Mouse (Mus musculus) cerebellum, adult 18-20 months (tissue): Measurements from ENCODE around the gene Fgfr2.
A peak's percentile ranks its signal among the peaks of the same experiment; 100 is the strongest.

Experiments used
- DNase-seq, 2 experiments: peaks; one replicate each; pipeline ENCODE4 v3.0.0; 2021

Gene Fgfr2

DNA sequence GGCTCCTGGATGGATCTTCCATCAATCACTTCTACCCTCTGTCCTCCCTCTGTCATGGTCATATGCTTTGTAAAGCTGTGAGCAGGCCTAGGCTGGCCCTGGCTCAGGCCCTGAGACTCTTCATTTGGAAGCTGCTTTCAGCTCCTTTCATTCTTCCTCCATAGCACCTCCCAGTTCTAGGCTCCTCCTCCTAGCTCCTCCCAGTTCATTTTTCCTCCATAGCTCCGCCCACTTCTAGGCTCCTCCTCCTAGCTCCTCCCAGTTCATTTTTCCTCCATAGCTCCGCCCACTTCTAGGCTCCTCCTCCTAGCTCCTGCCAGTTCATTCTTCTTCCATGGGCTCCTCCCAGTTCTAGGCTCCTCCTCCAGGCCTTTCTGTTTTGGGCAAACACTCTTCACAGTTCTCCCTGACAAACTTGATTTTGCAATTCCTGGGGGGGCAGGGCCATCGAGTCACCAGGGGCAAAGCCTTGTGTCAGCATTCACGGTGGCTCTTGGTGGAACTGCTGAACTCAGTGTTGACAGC, 880.5 kb downstream of the Fgfr2 start:
- no peak for DNase-seq

DNA sequence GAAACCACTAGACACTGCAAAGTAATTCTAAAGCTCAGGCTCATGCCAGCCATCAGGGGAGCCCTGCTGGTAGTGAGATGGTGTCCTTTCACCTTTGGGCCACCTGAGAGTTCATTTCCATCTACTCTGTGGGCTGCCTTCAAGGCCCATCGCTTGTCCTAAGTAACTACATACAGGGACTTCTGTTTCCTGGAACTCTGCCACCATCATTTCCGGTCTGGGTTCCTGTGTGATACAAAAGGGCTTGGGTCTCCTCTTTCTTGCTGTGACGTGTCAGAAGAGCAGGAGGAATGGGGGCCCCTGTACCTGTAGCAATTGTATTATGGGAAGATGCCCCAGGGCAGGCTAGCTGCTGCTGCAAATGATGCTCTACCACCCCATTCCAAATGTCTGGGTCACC, 884.2 kb downstream of the Fgfr2 start:
- no peak for DNase-seq

DNA sequence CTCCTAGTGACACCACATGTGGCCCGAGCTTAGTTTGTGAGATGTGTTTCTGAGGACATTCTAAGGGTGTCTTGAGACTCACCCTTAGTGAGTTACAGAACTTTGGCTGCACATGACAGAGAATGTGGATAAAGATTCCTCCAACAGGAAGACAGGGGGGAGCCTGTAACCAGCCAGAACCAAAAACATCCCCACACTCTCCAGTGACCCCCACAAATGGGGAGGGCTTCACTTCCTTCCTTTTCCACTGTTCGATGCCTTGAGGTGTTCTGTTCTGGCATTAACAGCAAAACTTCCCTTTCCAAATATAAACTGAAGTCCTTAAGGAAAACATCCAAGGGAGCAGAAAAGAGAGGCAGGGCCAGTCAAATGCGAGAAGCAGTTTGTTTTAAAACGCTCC, 886.0 kb downstream of the Fgfr2 start:
- DNase-seq, result no peak

DNA sequence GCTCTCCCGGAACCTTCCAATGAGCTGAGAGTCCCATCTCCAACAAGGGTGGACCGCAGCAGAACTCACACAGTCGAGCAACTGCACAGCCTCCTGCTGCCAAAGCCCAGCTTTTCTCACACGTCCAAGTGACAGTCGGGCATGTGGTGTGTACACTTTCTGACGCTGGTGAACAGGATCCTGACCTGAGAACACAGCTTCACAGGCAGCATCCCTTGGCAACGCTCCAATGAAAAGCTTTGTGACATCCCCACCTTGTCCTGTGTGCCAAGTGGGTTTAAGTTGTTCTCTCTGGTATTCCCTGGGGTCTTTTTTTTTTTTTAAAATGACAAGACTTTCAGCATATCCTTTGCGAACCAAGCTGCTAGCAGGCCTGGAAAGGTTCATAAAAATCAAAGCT, 886.4 kb downstream of the Fgfr2 start:
- DNase-seq, result no peak

DNA sequence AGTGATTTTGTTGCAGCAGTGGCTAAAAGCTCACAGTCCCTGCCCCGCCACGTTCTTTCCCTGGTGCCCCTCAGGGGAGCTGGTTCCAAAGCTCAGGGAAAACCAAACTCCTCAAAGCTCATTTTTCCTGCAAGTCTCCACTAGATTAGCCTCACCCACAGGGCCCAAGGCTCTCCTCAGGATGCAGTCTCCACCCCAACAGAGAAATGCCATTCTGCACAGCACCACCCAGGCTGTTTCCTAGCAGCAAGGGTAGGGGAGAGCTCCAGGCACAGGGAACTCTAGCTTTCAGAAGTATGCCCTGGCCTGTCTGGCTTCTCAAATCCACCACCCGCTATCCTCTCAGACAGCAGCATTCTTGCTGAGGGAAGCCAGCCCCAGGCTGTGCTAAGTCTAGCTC, 888.9 kb downstream of the Fgfr2 start:
- no peak for DNase-seq

DNA sequence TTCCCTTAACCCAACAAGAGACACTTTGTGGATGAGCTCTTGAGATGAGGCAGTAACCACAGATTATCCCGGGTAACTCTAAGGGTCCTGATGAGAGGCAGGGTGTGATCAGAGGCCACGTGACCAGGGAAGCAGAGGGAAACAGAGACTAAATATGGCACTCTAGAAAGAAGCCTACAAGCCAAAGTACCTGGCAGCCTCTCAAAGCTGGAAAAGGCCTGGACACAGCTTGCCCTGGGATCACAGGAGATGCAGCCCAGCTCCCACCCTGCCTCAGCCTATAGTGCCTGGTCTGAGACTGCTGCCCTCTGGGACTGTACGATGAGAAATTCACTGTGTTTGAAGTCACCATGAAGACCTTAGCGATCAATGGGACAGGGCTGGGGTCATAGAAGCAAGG, 889.4 kb downstream of the Fgfr2 start:
- no peak for DNase-seq

DNA sequence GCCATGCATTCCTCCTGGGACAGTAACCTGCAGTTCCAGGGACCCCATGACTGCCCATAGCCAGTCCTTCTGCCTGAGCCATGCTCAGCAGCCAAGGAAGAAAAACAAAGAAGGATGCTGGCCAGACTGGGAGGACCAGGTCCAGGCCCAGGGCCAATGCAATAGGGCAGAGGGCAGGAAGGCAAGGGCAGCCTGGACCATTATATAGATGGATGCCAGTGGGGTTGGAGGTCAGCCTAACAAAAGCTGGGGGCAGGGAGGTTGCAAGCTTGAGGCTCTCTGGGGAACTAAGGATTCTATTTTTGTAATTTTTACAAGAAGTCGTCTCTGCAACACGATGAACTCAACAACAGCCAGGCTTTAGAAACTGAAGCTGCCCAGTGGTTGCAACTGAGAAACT, 890.2 kb downstream of the Fgfr2 start:
- no peak for DNase-seq

DNA sequence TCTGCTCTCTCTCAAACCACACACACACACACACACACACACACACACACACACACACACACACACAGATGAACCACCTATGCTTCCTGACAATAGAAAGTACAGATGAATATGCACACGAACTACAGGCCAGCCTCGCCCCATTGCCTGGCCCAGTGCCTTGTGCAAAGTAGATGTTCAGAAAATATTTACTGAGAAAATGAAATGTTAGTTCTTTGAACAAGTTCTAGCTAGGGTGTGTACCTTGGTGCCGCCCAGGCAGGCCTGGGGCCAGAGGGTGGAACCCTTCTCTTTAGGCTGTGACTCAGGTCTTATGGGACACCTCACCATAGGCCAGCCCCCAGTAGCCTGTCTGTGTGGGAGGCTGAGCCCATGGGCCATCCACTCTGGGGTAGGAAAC, 891.7 kb downstream of the Fgfr2 start:
- no peak for DNase-seq

DNA sequence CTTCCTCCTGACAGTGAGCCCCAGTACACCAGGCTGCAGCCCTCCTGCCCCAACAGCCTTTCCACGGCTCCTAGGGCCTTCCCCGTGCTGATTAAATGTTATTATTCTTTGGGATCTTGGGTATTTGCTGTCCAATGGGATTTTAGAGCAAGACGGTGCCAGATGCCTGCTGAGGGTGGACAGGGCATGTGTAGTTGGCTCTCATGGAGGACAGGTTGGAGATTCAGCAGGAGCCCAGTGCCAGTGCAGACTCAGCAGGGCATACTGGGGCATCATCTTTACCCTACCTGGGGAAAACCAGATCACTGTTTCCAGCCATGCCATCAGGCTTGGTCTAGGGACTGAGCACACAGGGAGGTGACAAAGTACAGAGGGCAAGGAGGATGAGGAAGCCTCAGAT, 892.2 kb downstream of the Fgfr2 start:
- DNase-seq, result peak; percentile 78 to 80

DNA sequence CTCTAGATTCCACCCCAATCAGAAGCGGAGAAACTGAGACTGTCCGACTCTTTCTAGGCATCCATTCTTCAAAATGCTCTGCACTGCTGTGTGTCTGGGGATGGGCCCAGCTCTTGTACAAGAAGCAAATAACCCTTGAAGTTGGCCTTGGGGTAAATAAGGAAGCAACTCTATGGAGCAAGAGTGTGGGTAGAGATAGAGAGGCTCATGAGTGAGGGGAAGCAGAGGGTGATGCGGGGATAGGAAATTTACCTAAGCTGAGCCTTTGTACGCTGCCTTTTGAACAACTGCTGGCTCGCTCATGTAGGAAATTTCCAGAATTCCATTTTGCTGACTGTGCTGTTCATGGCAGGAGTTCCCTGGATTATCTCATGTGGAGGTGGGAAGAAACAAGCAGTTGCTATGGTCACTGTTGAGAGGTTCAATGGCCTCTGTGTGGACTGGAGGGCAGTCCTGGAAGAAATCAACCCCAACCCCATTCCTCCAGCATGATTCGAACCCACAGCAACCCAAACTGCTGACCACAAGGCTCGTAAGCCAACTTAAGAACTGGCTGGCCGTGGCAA, 896.0 kb downstream of the Fgfr2 start:
- no peak for DNase-seq

DNA sequence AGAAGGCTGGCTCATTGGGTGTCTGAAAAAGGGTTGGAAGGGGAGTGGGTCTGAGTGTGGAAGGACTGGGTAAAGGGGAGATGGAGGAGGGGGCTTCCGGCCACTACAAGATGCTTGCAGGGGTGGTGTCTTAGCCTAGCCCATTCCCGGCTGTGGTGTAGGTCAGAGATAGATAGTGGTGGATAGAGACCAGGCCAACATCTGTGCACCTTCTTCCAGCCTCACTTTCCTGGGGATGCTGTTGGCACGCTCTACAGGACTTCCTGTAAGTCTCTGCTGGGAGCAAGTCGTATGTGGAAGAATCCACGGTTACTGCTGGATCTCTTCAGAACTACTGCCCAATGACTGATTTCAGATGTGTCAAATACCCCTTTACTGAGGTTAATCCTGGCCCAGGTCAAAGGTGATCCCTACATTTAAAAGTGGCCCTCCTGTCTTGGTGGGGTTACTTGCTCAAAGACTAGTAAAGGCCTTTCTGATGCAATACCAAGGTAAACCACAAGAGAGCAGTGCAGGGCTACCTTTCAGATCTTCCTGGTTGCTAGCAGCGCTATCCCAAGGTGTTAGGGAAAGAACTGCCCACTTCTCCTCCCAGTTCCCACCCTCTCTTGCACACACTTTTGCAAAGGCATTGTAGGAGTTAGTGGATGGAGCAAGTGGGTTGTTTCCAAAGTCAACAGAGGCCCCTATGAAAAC, 896.6 kb downstream of the Fgfr2 start:
- DNase-seq, result peak; percentile 86 to 92

DNA sequence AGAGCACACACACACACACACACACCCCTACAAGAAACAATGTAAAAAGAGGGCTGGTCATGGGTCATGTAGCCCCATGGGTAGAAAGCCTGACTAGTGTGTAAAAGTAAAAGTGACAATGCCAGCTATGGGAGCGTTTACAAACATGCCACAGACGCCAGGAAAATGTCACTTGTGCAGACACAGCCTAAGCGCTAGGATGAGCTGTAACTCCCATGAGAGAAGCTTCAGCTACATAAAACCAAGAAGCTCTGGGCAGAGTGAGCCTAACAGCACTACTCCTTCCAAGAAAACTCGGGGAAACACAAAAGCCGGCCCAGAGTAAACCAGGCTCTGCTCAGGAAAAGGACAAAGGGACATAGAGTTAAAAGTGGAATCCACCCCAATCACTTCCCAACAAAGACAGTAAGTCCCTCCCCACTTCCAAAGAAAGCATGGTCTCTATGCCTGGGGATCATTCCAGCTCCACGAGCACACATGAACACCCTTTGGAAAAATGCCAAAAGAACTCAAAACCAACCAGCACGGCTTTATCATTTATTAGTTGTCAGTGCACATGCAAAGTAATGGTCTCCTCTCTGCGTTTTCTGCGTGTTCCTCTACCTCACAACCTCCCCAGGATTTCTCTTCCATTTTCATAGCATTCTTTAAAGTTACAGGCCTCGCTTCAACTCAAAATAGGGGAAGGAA, 899.6 kb downstream of the Fgfr2 start:
- DNase-seq, result no peak

DNA sequence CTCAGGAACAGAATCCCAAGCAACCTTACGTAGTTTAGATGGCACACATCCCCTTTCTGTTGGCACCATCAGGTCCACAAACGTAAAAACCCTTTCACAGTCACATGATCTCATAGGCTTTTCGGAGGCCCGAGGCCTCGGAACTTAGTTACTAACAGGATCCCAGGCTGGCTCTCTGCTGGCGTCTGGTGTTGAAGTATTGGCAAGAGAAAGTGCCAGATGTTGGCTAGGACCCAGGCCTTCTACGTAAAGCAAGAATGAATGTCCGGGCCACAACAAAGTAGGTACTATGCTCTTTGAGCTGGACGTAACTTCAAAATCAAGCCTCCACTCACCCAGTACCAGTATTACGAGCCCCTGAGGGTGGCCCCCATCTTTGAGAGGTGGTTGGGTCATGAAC, 909.1 kb downstream of the Fgfr2 start:
- DNase-seq, result peak in 1 of 2 experiments; percentile 34

DNA sequence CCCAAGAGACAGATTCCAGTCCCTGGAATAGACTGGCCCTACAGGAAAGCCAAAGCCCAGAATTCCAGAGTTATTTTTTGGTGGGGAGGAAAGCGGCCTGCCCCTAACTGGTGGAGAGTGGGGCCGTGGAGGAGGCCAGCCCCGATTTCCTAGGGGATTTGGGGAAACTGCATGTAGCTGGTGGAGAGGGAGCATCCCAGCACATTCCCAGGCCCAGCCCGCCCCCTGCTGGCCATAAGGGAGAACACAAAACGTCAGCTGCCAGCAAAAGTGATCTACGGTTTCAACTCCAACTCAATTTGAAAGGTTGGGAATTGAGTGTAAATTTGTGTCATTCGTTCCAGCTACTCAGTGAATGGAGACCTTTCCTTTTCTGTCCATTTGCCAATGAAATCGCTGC, 909.7 kb downstream of the Fgfr2 start:
- DNase-seq, result peak; percentile 73 to 86

DNA sequence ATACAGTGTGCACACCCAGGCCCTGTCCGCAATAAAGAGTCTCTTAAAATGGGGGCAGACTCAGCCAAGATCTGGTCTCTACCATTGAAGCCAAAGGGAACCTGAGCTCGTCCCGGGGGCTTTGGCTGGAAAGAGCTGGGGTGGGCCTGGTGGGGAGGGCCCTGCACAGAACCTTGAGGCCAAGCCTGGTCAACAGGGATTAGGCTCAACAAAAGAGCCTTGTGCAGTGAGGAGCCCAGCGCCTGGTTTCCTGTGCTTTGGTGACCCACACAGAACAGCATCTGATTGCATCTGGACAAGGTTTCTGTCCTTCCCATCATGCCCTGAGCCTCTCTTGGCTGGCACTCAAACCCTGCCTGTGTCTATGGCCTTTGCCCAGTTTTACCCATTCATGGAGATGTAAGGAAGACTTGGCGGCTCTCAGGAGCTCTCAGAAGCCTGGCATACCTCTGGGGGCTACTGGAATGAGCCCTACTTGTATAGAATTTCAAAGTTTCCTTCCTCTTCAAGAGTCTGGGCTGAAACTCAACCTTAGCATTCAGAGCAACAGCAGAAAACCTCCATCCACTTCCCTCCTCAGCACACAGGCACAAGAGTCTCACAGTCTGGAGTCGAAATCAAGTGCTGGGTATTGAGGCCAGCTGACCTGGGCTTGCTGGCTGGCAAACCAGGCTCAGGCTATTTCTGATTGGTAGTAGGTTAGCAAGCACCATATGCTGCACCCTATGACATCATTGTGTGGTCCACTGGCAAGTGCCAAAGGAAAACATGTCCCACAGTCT, 911.0 kb downstream of the Fgfr2 start:
- peak; percentile 71 to 84 for DNase-seq

DNA sequence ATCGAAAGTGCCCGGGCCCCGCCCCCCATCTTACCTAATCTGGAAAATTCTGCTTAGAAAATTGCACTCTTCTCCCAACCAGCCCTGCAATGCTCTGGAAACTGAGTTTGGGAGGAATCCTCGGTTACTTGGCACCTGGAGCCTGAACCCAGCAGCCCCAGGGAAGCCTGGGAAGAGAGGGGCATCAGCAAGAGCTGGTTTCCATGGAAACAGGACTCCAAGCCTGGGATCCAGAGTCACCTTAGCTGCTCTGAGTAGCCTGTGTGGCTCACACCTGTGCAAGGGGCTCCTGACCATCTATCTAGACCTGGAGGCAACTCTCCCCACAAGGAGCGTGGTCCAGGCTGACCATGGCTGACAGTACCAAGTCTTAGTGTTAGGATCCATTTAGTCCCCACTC, 912.5 kb downstream of the Fgfr2 start:
- no peak for DNase-seq

DNA sequence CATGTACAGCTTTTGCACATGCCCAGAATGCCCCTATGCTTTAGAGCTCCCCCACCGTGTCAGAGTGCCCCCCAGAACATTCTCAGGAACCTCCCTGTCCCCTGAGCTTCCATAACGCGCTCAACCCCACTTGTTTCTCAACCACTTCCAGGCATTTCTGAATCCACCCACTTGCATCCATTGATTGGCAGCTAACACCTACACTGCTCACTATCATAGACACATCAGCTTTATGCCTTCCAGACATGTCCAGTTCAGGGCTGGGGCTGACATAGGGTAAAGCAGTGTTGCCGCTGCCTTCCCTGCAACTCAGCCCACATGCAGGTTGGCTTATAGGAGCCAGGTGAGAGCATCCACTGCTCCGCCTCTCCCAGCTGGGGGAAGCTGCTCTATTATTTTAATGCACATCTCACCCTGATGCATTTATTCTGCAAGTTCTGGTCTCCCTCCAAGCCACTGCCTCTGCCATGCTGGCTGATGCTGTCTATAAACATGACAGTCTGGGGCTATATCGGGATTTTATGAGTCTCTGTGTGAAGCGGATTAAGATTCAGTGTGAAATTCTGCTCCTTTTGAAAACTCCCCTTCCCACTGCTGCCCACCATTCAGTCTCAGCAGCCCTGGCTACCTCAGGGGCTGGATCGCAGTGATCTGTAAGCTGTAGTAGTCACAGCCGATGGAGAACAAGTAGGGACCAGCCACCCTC, 914.1 kb downstream of the Fgfr2 start:
- DNase-seq, result no peak

DNA sequence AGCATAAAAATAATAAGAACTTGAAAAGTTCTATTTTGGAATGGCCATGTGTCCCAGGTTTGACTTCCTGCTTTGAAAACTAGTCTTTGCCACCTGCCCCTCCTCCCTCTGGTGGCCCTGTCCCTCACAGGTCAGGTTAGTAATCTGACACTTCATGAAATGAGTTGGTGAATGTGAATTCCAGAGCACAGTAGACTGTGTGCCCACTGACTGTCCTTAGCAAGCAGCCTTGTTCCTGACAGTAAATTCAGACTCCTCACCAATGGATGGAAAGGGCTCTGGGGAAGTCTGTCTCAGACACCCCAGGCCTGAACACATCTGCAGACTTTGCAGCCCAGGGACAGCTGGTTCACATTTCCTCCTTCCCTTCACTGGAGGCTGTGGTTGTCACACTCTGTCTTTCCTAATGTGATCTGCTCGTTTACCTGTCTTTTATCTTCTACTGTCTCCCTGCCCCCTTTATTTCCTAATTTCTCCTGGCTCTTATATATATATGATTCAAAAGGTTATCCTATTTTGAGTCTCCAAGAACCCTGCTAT, 919.0 kb downstream of the Fgfr2 start:
- DNase-seq, result no peak

DNA sequence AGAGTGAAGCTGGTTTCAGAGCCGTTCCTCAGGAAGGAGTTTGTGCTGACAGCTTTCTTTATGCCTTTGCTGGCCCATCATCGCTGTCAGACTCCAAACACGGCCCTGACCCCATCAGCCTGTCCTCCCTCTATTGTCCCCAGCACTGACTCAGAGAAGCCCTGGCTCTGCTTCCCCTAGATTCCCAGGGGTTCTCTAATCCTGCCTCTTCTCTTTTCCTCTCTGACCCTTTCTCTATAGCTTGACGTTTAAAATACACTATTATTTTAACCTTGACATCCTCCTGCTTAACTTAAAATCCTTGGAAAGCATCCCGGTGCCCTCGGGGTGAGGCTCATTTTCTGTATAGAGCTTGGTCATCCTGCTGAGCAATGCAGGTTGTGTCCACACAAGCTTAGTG, 923.5 kb downstream of the Fgfr2 start:
- DNase-seq, result no peak

DNA sequence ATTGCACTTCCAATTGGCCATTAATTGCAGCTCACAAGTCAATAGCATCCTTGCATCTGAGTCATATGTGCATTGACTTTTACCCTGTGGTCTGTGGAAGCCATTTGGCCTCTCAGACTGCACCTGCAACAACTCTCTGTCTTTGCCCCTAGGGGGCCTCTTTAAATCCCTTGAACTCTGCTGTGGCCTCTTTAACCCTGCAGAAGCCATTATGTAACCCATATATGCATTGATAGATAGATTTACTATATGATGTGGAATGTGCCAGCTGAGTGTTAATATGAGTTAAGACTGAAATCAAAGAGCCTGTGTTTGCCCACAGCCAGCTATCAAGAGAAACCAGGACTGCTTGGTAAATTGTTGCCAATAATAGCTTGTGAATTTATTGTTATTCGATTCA, 924.3 kb downstream of the Fgfr2 start:
- DNase-seq, result no peak

DNA sequence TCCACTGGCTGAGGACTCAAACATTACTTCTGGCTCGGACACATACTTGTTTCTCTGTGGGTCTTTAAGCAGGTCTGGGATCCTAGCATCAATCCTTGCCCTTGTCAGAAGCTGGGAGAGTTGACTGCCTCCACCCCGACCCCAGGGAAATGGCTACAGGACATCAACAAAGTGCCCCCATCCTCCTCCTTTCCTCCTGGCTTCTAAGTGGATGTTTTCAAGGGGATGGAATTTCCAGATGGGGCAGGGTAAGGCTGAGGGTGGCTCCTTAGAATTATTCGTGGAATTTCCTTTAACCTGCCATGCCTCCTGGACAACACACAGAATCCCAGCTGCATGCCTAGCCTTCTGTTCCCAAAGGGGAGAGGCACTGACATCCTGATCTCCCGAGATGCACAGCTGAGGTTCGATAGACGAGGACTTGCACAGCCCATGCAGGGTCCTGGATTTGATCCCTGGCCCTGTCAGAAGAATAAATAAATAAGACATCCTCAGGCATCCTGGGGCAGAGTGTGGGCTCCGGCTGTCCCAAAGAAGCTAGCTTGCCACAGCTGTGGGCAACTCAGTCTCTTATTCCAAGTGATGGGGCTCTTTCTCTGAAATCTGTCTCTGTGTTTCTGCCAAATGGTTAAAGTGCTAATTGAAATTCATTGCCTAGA, 925.2 kb downstream of the Fgfr2 start:
- no peak for DNase-seq

DNA sequence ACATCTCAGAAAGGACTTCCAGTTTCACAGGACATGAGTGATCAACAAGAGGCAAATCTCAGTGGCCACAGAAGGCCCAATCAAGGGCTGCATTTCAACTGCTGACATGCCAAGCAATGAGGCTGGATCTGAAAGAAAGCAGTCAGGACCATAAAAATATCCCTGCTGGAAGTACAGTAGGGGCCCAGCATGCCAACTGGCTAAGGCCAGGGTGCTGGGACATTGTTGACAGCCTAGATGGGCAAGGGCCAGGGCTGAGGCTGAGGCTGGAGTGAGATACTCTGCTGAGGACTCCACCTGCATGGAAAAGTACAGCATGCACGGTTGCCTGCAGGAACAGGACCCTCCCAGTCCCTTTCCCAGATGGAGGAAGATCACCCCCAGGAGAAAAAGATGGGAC, 926.6 kb downstream of the Fgfr2 start:
- no peak for DNase-seq
